Mouse (Mus musculus): ENCODE data around the gene Ubash3b.

Ubash3b gene

GRCm38 (mm10) chr9:41053478-41053877 is 108.0 kb downstream of the Ubash3b start:
- no peak for DNase-seq (ENCODE audit: low read depth, low spot score)

- no peak for DNase-seq (ENCODE audit: low read depth, low spot score)
These were observed 110.2 kb downstream of the Ubash3b start for GRCm38 (mm10) chr9:41051080-41051932.

- no peak for DNase-seq (ENCODE audit: low read depth, low spot score)
These were observed 111.0 kb downstream of the Ubash3b start for GRCm38 (mm10) chr9:41050331-41051079.

GRCm38 (mm10) chr9:41049282-41049681 is 112.2 kb downstream of the Ubash3b start:
- no peak for DNase-seq (ENCODE audit: low read depth, low spot score)

GRCm38 (mm10) chr9:41048820-41049219 is 112.7 kb downstream of the Ubash3b start:
- DNase-seq (ENCODE audit: low read depth, low spot score), result no peak

- no peak for DNase-seq (ENCODE audit: low read depth, low spot score)
These were observed 113.3 kb downstream of the Ubash3b start for GRCm38 (mm10) chr9:41048216-41048615.

GRCm38 (mm10) chr9:41047654-41048053 is 113.8 kb downstream of the Ubash3b start:
- no peak for DNase-seq (ENCODE audit: low read depth, low spot score)

GRCm38 (mm10) chr9:41044626-41045025 is 116.9 kb downstream of the Ubash3b start:
- no peak for DNase-seq (ENCODE audit: low read depth, low spot score)

- no peak for DNase-seq (ENCODE audit: low read depth, low spot score)
These were observed 117.9 kb downstream of the Ubash3b start for GRCm38 (mm10) chr9:41043641-41044040.

- DNase-seq (ENCODE audit: low read depth, low spot score), result no peak
These were observed 120.1 kb downstream of the Ubash3b start for GRCm38 (mm10) chr9:41041404-41041803.

- DNase-seq (ENCODE audit: low read depth, low spot score), result no peak
These were observed 123.3 kb downstream of the Ubash3b start for GRCm38 (mm10) chr9:41038150-41038664.

- DNase-seq (ENCODE audit: low read depth, low spot score), result no peak
These were observed 129.7 kb downstream of the Ubash3b start for GRCm38 (mm10) chr9:41031590-41032489.

GRCm38 (mm10) chr9:41029827-41030226 is 131.7 kb downstream of the Ubash3b start:
- no peak for DNase-seq (ENCODE audit: low read depth, low spot score)

GRCm38 (mm10) chr9:41028470-41028869 is 133.0 kb downstream of the Ubash3b start:
- DNase-seq (ENCODE audit: low read depth, low spot score), result no peak

GRCm38 (mm10) chr9:41021690-41022089 is 139.8 kb downstream of the Ubash3b start:
- DNase-seq (ENCODE audit: low read depth, low spot score), result no peak

- DNase-seq (ENCODE audit: low read depth, low spot score), result no peak
These were observed 141.0 kb downstream of the Ubash3b start for GRCm38 (mm10) chr9:41020486-41020885.

GRCm38 (mm10) chr9:41014512-41014911 is 147.0 kb downstream of the Ubash3b start:
- no peak for DNase-seq (ENCODE audit: low read depth, low spot score)

- DNase-seq (ENCODE audit: low read depth, low spot score), result no peak
These were observed 149.0 kb downstream of the Ubash3b start for GRCm38 (mm10) chr9:41012456-41012855.

GRCm38 (mm10) chr9:41011512-41012436 is 149.7 kb downstream of the Ubash3b start:
- DNase-seq (ENCODE audit: low read depth, low spot score), result peak; percentile 69

GRCm38 (mm10) chr9:41007785-41008184 is 153.7 kb downstream of the Ubash3b start:
- DNase-seq (ENCODE audit: low read depth, low spot score), result no peak

Measured in brain, embryonic 18.5 days (tissue).